Mouse (Mus musculus) gastrocnemius, adult 18-20 months (tissue): ENCODE data around the gene Ppp4r1. TPM values are rescaled to one million over a fixed set of nuclear protein-coding genes. Genes with fewer than 3 reads are reported as not detected.
A peak's percentile ranks its signal among the peaks of the same experiment; 100 is the strongest.

Experiments
- DNase-seq: peaks from one replicate; pipeline ENCODE4 v3.0.0; 2021; ENCODE audit warnings: low spot score
- long read RNA-seq, 2 experiments: library from polyadenylated mRNA; stranded (forward); transcript quantifications; one replicate each; pipeline ENCODE4 v2.0.0; 2021
- total RNA-seq, 2 experiments: library from RNA; stranded (reverse); gene quantifications; 2 replicates each; pipeline ENCODE4 v1.2.3; 2021

Ppp4r1 gene
- total RNA-seq = 10 to 100 TPM; 20.7 to 22.6 TPM
- long read RNA-seq, experiment 1, transcript Ppp4r1-204 (20 exons, 3,784 nt) = major isoform, 7 of 31 reads
- long read RNA-seq, experiment 1, partial matches to known transcripts = 8 of 31 reads
- long read RNA-seq, experiment 1, other reads (novel, unspliced or antisense) = 15 of 31 reads
- long read RNA-seq, experiment 2, transcript Ppp4r1-204 (20 exons, 3,784 nt) = major isoform, 5 of 19 reads
- long read RNA-seq, experiment 2, partial matches to known transcripts = 2 of 19 reads
- long read RNA-seq, experiment 2, other reads (novel, unspliced or antisense) = 12 of 19 reads

DNA sequence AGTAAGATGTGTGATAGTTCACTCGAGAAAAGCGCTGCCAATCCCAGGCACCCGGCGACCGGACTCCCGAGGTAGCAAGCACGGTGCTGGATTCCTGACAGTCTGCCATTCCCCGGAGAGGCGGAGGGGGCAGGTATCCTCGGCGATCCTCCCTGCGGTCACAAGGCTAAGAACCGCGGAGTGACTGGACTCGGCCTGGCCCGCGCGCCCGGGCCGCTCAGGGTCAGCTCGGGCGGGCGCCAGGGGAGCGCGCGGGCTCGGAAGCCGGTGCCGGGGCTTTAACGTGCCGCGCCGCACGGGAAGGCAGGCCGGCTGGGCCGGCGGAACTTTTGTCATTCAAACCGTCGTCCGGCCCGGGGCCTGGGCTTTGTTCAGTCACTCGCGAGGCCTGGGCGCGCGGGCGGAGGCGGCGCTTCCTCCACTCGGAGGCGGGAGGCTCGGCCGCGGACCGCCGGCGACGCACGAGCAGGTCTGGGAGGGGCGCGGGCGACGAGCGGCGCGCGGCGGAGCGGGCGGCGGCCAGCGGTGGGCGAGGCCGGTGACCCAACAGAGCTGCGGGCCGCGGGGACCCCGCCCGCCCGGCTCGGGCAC, at the start of gene Ppp4r1:
Gene Ppp4r1, plus strand, starts transcription at position 23 of the 591 bp plus-strand sequence.
- DNase-seq = peak; percentile 85

DNA sequence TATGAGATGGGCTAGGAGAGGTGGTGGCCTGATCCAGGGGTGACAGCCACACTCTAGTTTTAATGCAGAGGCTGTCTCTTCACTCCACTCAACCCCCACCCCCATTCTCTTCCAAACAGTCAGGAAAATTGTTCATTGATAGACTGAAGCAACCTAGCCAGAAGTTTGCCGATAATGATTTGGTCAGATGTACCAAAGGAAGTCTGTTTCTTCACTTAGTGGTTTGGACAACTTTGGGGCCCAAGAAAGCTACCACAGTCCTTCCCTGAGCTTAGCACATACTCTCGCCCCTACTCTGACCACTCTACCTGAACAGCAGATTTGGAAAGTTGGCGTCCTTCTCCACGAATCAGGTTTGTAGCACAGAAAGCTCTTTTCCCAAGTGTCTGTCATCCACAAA, 49.7 kb upstream of the Ppp4r1 start:
- DNase-seq = no peak

DNA sequence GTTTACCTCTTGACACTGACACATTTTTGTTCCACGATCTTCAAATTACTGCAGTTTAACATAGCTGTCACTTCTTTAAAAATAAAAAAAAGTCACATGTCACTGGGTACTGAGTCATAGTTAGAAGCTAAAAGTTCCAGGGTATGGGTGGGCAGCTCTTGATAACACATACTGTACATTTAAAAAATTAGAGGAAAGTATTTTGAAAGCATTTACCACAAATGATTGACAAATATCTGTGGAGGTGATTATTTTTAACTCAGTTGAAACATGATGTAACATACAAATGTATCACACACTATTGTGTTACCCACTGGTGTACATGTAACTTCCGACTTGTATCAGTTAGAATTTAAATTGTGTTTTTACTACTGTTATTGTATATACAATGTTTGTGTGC, 47.3 kb upstream of the Ppp4r1 start:
- DNase-seq = no peak

DNA sequence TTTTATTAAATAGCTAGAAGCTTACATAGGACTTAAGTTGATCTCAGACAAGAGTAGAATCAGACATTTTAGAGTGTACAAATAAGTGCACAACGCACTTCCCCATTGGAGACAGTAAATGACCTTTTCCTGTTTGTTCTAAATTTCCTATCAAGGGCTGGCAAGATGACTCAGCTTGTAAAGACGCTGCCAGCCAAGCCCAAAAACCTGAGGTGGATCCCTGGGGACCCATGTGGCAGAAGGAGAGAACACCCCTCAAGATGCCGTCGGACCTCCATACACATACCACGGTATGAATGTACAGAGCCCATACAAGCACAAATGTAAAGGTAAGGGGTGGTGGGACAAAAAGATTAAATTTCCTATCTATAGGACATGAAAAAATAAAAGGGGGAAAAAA, 45.2 kb upstream of the Ppp4r1 start:
- no peak for DNase-seq

DNA sequence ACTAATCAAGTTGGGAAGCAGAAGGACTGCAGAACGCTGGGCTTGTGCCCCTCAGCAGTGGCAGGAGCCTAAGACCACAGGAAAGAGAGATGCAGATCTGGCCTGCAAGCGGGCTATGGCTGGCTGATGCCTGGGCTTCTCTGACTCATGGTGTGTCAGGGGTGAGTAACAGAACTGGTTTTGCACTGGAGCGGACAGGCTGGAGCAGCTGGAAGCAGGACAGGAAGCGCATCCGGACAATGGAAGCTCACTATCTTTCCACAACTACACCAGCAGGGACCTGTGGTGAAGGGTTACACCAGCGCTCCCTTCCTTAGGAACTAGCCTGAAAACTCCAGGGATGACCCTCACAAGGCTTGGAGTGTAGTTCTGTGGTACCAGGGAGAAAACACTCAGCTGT, 44.8 kb upstream of the Ppp4r1 start:
- DNase-seq = no peak

DNA sequence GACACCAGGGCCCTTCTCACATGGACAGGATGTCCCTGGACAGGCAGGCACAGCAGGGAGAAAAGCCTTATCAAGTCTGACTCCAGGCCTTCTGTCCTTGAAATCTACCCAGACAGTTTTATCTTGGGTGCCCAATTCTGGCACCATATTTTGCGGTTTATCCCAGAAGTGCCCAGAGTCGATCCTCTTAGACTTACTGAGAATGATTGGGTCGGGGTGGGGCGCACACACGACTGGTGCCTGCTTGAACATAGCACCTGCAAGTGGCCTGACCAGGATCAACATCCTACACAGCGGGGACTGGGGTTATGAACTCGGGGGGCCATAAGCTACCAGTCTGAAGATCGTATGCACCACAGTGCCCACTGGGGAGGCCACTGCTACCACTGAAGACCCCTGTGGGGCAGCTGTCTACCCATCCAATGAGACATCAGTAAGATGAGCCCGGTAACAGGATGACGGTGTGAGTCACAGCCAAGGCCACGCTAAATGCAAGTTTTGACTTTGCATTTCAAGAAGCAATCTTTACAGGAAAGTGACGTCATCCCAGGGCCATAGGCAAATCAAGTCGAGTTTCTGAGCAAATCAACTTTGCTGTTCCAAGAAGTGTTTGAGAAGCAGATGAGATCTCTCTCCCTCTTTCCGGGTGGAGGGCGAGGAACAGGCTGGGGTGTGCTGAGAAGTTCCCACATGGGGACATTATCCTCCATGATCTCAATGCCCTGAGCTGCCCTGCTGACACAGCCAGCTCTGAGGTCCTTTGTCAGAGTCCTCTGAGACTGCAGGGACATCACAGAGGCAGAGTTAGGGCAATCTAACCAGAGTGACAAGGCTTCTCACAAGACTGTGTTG, 42.3 kb upstream of the Ppp4r1 start:
- no peak for DNase-seq

DNA sequence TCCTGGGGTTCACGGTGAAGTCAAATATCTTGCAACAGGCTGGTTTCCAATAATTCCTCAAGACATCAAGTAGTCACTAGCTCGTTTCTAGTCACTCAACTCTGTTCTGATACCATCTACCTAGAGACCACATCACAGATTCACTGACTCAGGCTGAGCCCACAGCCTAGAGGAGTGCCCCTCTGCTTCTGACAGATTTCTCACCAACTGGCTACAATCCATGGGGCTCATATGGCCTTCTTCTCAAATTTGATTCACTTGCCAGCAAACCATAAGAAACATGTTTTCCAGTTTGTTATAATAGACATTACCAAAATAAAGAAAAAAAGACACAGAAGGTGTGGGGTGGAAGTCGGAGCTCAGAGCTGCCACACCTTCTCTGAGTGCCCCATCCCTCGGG, 40.8 kb upstream of the Ppp4r1 start:
- DNase-seq = no peak

DNA sequence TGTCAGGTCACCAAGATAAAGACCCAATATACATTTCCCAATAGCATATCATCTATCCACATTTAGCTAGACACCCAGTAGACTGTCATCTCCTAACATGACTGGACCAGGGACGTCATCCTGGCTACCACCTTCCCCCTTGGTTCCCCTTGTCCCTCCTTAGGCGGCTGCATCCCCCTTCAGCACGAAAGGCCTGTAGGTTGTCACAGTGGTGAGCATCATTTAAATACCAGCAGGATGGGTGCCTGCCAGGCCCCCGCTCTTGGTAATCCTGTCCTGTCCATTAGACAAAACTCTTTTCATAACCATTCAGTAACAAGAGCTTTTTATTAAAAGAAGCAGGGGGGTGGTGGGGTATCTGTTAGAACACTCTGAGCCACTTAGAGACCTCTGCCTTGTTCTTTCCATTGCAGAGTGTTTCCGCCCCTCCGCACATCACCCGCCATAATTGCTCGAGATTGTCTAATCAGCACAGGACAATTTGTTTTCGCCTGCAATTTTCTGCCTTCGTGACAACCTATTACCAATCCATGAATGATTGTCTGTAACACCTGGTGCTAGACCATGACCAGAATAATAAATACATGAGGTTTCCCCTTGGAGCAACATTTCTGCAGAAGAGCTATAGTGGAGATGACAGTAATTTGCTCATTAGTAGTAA, 40.0 kb upstream of the Ppp4r1 start:
- DNase-seq = no peak

DNA sequence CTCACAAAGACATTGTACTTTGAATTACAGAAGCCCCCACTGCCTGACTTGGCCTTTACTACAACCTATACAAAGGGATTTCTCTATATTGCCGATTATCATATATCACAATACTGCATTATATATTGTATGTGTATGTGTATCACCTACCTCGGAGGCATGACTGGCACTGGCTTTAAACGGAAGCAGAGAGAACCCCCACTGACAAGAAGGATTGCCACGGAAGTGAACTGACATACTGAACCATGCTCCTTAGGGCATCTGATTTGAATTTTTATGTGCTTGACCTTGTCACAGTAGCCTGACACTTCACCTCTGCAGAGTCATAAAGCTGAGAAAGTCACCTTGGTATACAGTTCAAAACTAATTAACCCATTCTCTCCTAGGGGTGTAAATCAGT, 39.4 kb upstream of the Ppp4r1 start:
- no peak for DNase-seq

DNA sequence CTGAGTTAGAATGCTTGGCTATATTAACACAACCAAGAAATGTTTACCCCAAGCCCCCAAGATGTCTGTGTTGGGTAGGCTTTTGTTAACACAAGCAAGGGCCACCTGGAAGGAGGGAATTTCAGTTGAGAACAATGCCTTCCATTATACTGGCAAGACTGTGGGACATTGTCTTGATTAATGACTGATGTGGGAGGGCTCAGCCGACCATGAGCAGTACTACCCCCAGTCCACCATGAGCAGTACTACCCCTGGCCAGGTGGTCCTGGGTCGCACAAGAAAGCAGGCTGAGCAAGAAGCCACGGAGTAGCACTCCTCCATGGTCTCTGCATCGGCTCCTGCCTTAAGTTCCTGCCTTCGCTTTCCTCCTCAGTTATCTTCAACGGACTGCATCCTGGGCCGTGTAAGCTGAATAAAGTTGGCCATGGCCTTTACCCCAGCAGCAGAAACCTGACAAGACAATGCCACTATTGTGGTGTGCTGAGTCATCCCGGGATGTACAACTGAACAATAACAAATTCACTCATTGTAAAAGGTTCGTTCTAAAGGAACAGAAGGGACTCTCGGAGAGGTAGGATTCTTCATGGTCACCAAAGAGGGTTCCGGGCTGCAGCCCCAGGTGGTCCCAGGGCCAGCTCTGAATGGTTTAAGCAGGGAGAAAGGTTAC, 38.6 kb upstream of the Ppp4r1 start:
- DNase-seq = no peak

DNA sequence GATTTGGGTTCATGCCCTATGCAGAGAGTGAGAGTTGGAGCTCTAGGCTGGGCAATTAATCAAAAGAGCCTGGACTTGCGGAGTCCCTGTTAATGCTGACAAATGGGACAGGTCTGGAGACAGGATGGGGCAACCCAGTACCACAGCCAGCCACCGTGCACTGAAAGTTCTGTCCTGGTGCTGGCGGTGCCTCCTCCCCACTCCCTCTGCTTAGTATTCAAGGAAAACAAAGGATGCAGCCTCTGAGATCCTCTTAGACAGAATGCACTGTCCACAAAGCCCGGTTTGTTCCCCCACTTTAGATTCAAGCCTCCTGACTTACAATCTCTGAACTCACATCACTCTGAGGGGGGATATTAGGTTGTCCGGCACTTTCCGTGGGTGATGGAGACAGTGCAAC, 36.1 kb upstream of the Ppp4r1 start:
- DNase-seq = no peak

DNA sequence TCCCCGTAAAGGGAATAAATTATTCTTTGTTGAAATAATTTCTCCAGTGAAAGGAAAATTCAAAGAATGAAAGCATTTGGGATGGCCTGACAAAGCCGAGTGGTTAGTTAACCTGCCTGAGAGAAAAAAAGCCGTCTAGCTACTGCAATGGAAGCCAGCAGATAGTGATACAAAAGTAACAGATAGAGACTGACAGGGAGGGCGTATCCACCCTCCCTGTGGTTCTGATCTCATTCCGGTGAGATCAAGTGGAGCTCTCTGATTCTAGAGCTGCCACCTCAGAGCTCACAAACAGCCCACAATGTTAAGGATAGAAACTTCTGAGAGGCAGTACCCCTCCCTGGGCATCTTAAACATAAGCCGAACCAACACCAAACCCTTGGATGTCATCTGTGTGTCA, 33.4 kb upstream of the Ppp4r1 start:
- DNase-seq = no peak

DNA sequence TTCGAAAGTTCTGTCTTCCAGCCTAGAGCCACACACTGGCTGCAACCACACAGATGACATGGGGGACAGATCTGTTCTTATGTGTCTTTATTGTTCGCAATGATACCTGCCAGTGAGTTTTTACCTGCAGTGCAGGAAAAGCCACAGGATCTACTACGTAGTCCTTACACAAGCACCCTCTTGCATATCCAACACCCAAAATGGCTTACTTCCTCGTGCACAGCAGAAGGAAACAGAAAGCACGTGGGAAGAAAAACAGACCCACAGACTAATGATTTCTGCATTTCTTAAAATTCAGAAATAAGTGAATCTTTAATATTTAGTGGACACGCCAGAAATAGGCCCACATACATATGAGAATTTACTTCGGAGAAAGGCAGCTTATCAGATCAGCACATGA, 32.6 kb upstream of the Ppp4r1 start:
- no peak for DNase-seq

DNA sequence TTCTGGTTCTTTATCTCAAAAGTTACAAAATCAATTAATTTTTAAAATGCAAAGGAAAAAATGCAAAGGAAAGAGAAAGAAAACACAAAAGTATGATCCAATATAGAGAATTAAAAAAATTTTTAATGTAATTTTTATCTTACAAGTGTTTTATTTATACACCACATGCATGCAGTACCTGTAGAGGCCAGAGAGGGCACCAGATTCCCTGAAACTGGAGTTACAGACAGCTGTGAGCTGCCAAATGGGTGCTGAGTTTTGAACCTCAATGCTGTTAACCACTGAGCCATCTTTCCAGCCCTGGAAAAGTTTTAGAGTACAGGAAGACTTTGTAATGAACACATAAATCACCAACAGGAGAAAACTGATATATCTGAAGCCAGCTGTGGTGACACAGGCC, 32.1 kb upstream of the Ppp4r1 start:
- no peak for DNase-seq

DNA sequence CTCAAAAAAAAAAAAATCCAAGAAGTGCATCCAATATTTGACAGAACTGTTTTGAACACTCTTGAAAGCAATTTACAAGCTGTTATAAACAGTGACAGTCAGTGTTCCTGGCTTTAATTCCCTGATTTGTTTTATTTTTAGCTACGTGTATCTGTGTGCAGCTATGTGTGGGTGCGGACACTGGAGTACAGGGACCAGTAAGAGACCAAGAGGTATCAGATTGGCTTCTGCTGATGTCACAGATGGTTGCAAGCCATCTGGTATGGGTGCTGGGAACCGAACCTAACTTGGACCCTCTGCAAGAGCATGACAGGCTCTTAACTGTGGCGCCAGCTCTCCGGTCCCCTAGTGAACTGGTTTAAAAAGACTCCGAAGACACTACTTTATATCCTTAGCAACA, 29.2 kb upstream of the Ppp4r1 start:
- DNase-seq = no peak

DNA sequence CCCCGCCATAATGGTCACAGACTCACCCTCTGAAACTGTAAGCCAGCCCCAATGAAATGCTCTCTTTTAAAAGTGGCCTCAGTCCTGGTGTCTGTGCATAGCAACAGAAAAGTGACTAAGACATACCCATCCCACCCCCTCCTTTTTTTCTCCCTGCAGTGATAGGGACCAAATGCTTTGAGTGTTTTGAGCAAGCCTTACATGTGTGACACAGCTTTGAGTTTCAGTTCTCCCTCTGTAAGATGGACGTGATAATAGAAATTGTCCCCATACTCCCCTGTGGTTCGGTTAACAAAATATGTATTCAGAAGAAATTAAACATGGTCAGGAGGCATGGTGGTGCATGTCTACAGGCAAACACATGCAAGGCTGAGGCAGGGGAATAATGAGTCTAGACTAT, 26.5 kb upstream of the Ppp4r1 start:
- no peak for DNase-seq

DNA sequence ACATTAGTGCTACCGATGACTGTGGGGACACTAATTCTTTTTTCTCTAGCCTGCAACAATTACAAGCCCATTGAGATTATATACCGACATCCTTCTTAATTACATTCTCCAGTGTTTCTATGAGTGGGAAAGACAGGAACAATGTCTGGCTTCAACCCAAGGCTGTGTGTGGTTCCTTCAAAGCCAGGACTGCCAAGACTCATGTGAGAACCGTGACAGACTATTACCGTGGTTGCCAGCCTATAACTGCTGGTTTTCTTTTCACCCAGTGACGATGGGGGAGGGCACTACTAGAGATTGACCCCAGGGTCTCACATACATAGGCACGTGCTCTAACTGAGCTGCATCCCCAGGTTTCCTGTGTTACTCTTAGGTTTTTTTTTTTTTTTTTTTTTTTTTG, 25.2 kb upstream of the Ppp4r1 start:
- DNase-seq = no peak

DNA sequence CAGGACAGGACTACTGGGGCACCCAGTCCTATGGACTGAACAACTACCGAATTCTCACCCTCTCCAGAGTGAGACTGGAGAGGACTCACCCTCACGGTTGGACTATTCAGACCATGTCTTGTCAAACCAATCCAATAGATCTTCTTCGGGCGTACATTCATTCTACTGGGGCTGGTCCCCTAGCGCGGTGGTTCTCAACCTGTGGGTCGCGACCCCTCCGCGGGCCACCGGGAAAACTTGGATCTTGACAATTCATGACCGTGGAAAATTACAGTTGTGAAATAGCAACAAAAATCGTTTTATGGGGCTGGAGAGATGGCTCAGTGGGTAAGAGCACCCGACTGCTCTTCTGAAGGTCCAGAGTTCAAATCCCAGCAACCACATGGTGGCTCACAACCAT, 19.2 kb upstream of the Ppp4r1 start:
- no peak for DNase-seq

DNA sequence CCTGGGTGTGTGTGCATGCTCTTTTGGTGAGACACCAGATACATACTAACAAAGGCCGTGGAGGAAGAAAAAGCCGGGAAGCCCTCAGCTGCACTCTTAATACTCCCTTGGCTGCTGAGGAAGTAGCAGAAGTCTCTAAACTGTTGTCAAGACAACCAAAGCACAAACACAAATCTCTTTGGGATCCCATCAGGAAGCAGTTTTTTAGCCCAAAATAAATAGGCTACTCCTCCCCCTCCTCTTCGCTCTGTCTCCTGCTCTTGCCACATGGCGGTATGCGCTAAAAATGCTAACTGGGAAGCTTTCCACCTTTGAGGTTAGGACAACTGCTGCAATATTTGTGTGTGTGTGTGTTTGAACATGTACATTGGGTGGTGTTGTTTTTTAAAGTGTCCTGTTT, 13.9 kb upstream of the Ppp4r1 start:
- DNase-seq = peak; percentile 34

DNA sequence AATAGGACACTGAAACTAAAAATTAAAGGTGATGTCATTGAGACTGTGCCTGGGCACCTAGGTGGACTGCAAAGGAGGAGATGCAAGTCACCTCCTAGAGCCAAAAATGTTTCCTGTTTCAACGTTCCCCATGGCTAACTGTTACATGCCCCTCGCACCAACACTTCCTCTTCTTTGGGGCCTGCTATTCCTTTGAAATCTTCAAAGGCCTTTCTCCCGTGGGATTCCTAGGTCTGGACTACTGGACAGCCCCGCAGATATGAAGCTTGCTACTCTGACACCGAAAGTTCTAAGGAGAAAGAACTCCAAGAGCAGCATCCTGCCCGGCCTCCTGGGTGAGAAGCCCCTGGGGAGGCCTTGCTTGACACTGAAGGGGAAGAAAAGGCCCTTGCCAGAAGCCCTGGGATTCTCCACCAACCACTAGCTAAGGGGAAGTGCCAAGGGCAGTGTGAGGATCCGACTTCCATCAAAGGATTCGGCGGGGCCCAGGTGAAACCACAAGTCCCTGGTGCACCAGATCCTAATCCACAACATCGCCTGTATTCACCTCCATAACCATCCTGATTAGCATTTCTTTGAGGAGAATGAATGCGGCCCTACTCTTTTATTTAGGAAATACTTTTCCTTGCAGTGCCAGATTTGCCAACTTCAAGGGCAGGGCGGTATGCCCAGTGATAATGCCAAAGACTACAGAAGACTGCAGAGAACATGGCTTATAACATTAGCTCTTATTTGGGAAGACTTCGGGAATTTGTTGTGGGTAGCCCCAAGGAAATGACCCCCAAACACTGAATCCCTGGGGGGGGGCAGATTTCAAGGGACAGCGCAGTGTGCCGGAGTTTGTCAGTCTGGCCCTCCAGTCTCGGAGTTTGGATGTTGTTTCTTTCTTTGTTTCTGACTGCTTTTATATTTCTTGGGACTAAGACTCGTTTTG, 11.1 kb upstream of the Ppp4r1 start:
- no peak for DNase-seq
